Mouse (Mus musculus): Measurements from ENCODE around the gene Cdkal1.

- TF ChIP-seq ZNF384 (IDR thresholded peaks at IDR 0.05; ENCODE audit: low read depth, low read length) (no peak), CHD2 (IDR thresholded peaks at IDR 0.05; ENCODE audit: low read depth, low read length) (no peak), HCFC1 (IDR thresholded peaks at IDR 0.05; ENCODE audit: borderline replicate concordance, insufficient read depth, low read length) (no peak), ZC3H11A (IDR thresholded peaks at IDR 0.05; ENCODE audit: borderline replicate concordance, low read depth, low read length) (no peak), MAFK (IDR thresholded peaks at IDR 0.05; ENCODE audit: insufficient read depth, low read depth, low read length) (no peak)
Observed at GRCm38 (mm10) chr13:29808383-29808782, 47.1 kb downstream of the Cdkal1 start.

Measured in ES-E14 (cell line).